In genomic region chr15:40167276-40168139, GRCm38 (mm10) we compare ENCODE assay signal across 9 mouse cellular contexts. TPM values are rescaled to one million over a fixed set of nuclear protein-coding genes. Genes with fewer than 3 reads are reported as not detected.
DNase-seq lines count a peak whose midpoint lies in the region; ATAC-seq and TF ChIP-seq lines count a peak whose summit lies in the region.
"Had no signal": no experiment of that assay in that cellular context is flagged by ENCODE, and none has a peak within 500 bp of the region (broad histone marks: within the 10 kb centered on the region; RNA-seq: fewer than 3 reads in every experiment).

No protein-coding gene starts in this region.

- 69% methylated on average over 26 of the region's 26 CpGs for WGBS in heart, embryonic 10.5 days
- WGBS in kidney, embryonic 14.5 days, result 37% methylated on average over 26 of the region's 26 CpGs
- WGBS in midbrain, postnatal 0 days, result 48% methylated on average over 26 of the region's 26 CpGs

- no peak for TF ChIP-seq CTCF in midbrain, postnatal 0 days (IDR thresholded peaks at IDR 0.05)

- H3K27me3 ChIP-seq in heart, embryonic 10.5 days (ENCODE audit: insufficient read depth, poor library complexity, severe bottlenecking), result no peaks in the 10 kb centered on the region
- H3K27me3 ChIP-seq in kidney, embryonic 14.5 days (ENCODE audit: control insufficient read depth, insufficient read depth, low read length), result no peaks in the 10 kb centered on the region
- H3K27me3 ChIP-seq in midbrain, postnatal 0 days (ENCODE audit: insufficient read depth, low read length), result no peaks in the 10 kb centered on the region

- peak; percentile 13 for DNase-seq in Muller cell, postnatal 12 days (ENCODE audit: inconsistent ontology term)
- no peak for DNase-seq in heart, embryonic 10.5 days (ENCODE audit: low spot score)
- DNase-seq in midbrain, postnatal 0 days (ENCODE audit: low spot score), result peak; percentile 17
- no peak for DNase-seq in frontal cortex, postnatal 36 days (ENCODE audit: low spot score in 2 of 2)
- no peak for DNase-seq in right cerebral cortex, postnatal 10 days (ENCODE audit: low spot score in 2 of 2)

- ATAC-seq in kidney, embryonic 14.5 days (ENCODE audit: low FRiP score, low TSS enrichment), result peak; percentile 36; the same call in 1 of the 2 replicates
- ATAC-seq in midbrain, postnatal 0 days (ENCODE audit: low FRiP score), result no peak

- no peaks in the 10 kb centered on the region for H3K4me1 ChIP-seq in brown adipose tissue, adult 24 weeks (ENCODE audit: control insufficient read depth, insufficient read depth, insufficient read length, low read length)
- peaks cover 7% of the 10 kb centered on the region for H3K4me1 ChIP-seq in heart, embryonic 10.5 days
- H3K4me1 ChIP-seq in kidney, embryonic 14.5 days (ENCODE audit: control insufficient read depth, insufficient read depth, low read length), result peaks cover 12% of the 10 kb centered on the region
- H3K4me1 ChIP-seq in midbrain, postnatal 0 days (ENCODE audit: insufficient read depth, low read length), result no peaks in the 10 kb centered on the region

- H3K9me3 ChIP-seq in heart, embryonic 10.5 days, result no peaks in the 10 kb centered on the region
- no peaks in the 10 kb centered on the region for H3K9me3 ChIP-seq in kidney, embryonic 14.5 days (ENCODE audit: control insufficient read depth, low read length)
- H3K9me3 ChIP-seq in midbrain, postnatal 0 days (ENCODE audit: low read length), result no peaks in the 10 kb centered on the region

- no peaks in the 10 kb centered on the region for H3K36me3 ChIP-seq in heart, embryonic 10.5 days
- H3K36me3 ChIP-seq in kidney, embryonic 14.5 days (ENCODE audit: control insufficient read depth, insufficient read depth, low read length), result no peaks in the 10 kb centered on the region
- no peaks in the 10 kb centered on the region for H3K36me3 ChIP-seq in midbrain, postnatal 0 days (ENCODE audit: insufficient read depth, low read length)

- H3K9ac ChIP-seq in kidney, embryonic 14.5 days (ENCODE audit: low read depth, low read length), result no peak overlapping the region
- no peak overlapping the region for H3K9ac ChIP-seq in midbrain, postnatal 0 days (replicated peaks; ENCODE audit: low read length, poor library complexity, severe bottlenecking)

- no peak overlapping the region for H3K27ac ChIP-seq in brown adipose tissue, adult 24 weeks (replicated peaks; ENCODE audit: low read depth, low read length)
- H3K27ac ChIP-seq in heart, embryonic 10.5 days, result peak overlapping the region; percentile 59; the same call in 1 of the 2 replicates
- peak overlapping the region; percentile 24; the same call in 1 of the 2 replicates for H3K27ac ChIP-seq in kidney, embryonic 14.5 days (ENCODE audit: low read depth, low read length)
- peak overlapping the region; percentile 38; the same call in 1 of the 2 replicates for H3K27ac ChIP-seq in midbrain, postnatal 0 days (ENCODE audit: low read depth, low read length)

- peak overlapping the region; percentile 40 for H3K4me2 ChIP-seq in kidney, embryonic 14.5 days (replicated peaks; ENCODE audit: low read depth, low read length)
- peak overlapping the region; percentile 15; the same call in 1 of the 2 replicates for H3K4me2 ChIP-seq in midbrain, postnatal 0 days (ENCODE audit: low read depth, low read length, poor library complexity, severe bottlenecking)

- peak overlapping the region; percentile 49 for H3K4me3 ChIP-seq in brown adipose tissue, adult 24 weeks (ENCODE audit: insufficient read depth, low read depth, low read length)
- H3K4me3 ChIP-seq in heart, embryonic 10.5 days, result no peak overlapping the region
- H3K4me3 ChIP-seq in kidney, embryonic 14.5 days (ENCODE audit: low read length), result peak overlapping the region; percentile 12; the same call in 1 of the 2 replicates
- no peak overlapping the region for H3K4me3 ChIP-seq in midbrain, postnatal 0 days (ENCODE audit: low read depth, low read length)

RNA-seq across cellular contexts. Expression of gene 9330182O14Rik, which starts 33.3 kb away (rescaled TPM):
- not detected in 2 replicates for polyA plus RNA-seq in brown adipose tissue, adult 24 weeks (2012; ENCODE audit: insufficient read depth, insufficient read length, missing spikeins)
- not detected in 2 replicates for polyA plus RNA-seq in heart, embryonic 10.5 days (2016; fragmentation: Nextera tagmentation; extraction: Ambion mirVana)
- polyA plus RNA-seq in kidney, embryonic 14.5 days (2014; fragmentation: Nextera tagmentation; extraction: Ambion mirVana), result not detected in 2 replicates
- not detected in 2 replicates for total RNA-seq in midbrain, postnatal 0 days (2014; rRNA removed)
- not detected in 2 replicates for polyA plus RNA-seq in midbrain, postnatal 0 days (2015; fragmentation: Nextera tagmentation; extraction: Ambion mirVana)
- polyA plus RNA-seq: large intestine, adult 2 months; spleen, adult 2 months had no signal

Comparison
In these comparisons a context has a peak if more than half of its experiments do, and no peak if none do; other contexts are left out.
1. DNase-seq: peak in Muller cell, postnatal 12 days (single experiment) and midbrain, postnatal 0 days (single experiment); none in heart, embryonic 10.5 days (single experiment), frontal cortex, postnatal 36 days (0 of 2) and right cerebral cortex, postnatal 10 days (0 of 2).
2. H3K4me3 ChIP-seq: peak in brown adipose tissue, adult 24 weeks (single experiment) and kidney, embryonic 14.5 days (single experiment); none in heart, embryonic 10.5 days (single experiment) and midbrain, postnatal 0 days (single experiment).